Mouse (Mus musculus): Measurements from ENCODE around the gene Hoxd1. TPM values are rescaled to one million over a fixed set of nuclear protein-coding genes. Genes with fewer than 3 reads are reported as not detected.

Hoxd1 gene
- total and polyA plus RNA-seq, 3 experiments, result not detected

DNA sequence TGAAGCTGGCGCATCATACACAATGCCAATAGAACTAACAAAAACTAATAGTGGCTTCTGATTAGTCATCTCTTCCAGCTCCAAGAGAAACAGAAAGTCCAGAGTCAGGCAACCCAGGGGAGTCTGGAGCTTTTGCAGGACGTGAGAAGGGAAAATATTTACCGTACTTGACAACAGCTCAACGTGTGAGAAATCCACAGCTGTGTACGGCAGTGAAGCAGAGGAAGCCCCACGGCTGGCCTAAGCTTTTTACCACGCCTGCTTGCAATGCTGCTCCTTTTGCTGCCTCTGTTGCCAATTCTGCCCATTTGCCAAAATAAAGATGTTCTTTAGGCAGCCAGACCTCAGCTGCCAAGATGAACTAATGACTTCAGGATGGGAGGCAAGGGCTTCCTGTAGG is 32.8 kb downstream of the Hoxd1 start:
- no peaks in the 10 kb centered on the region for H3K27me3 ChIP-seq (ENCODE audit: control insufficient read depth, insufficient read depth, low read length)
- DNase-seq, result peak in 1 of 2 experiments; percentile 19
- no peaks in the 10 kb centered on the region for H3K79me2 ChIP-seq (replicated peaks; ENCODE audit: control insufficient read depth, insufficient read depth, low read length)
- no peaks in the 10 kb centered on the region for H3K36me3 ChIP-seq (ENCODE audit: control insufficient read depth, insufficient read depth, low read length)
- no peak overlapping the region for H3K4me3 ChIP-seq
- intact Hi-C loops (cut with DNase I), result no loop called here
- WGBS, result 31% methylated on average over 7 of the region's 7 CpGs
- H3K27ac ChIP-seq, result no peak overlapping the region
- no peak for TF ChIP-seq CTCF (IDR thresholded peaks at IDR 0.05)
- TF ChIP-seq POLR2A (IDR thresholded peaks at IDR 0.05; ENCODE audit: insufficient read depth, low read depth, low read length), result no peak
- no peak overlapping the region for H3K9ac ChIP-seq (ENCODE audit: low read depth, low read length)
- H3K4me1 ChIP-seq (ENCODE audit: control insufficient read depth, insufficient read depth, low read length), result no peaks in the 10 kb centered on the region; the same call in 1 of the 2 replicates

DNA sequence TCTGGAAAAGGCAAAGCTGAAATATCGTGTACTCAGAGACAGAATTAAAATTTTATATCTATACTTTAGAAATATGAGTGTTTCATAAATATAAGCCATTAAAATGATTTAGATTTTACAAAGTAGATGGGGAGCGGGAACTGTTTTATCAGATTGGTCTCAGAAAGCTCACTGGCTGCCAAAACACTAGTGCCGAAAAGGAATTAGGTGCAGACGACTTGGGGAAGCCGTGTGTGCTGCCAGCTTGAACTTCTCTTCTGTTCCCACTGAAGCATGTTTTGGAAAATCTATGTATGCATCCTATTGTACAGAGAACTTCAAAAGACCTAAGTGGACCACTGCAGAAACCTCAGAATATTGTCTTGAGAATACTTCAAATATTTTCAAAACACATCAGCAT is 45.7 kb downstream of the Hoxd1 start:
- Histone ChIP-seq H3K36me3 (ENCODE audit: control insufficient read depth, insufficient read depth, low read length) (no peaks in the 10 kb centered on the region), H3K79me2 (replicated peaks; ENCODE audit: control insufficient read depth, insufficient read depth, low read length) (no peaks in the 10 kb centered on the region), H3K27ac (no peak overlapping the region), H3K4me3 (no peak overlapping the region), H3K27me3 (ENCODE audit: control insufficient read depth, insufficient read depth, low read length) (no peaks in the 10 kb centered on the region), H3K4me1 (ENCODE audit: control insufficient read depth, insufficient read depth, low read length) (no peaks in the 10 kb centered on the region), H3K9ac (ENCODE audit: low read depth, low read length) (no peak overlapping the region)
- no peak for DNase-seq
- WGBS, result 68% methylated on average over 5 of the region's 5 CpGs
- intact Hi-C loops (cut with DNase I), result no loop called here
- no peak for TF ChIP-seq POLR2A (IDR thresholded peaks at IDR 0.05; ENCODE audit: insufficient read depth, low read depth, low read length)
- no peak for TF ChIP-seq CTCF (IDR thresholded peaks at IDR 0.05)
- TF ChIP-seq EP300 (IDR thresholded peaks at IDR 0.05; ENCODE audit: insufficient read depth, low read depth, low read length), result no peak

Small RNA genes lying within 50 kb of the gene (microRNA-seq; reads per million reads assigned to microRNA genes)
- gene Mir10b, result 948 to 1,413 reads per million in 2 experiments

Other genes with a start within 250 kb of the Hoxd1 start
- gene Lnpk, start 183.5 kb upstream of the Hoxd1 start, total RNA-seq (2021), result 10 to 100 TPM; 21.3 to 21.6 TPM
- gene Lnpk, start 183.5 kb upstream of the Hoxd1 start, polyA plus RNA-seq (2012; rRNA removed), result 4.5 and 7.1 TPM in 2 replicates
- not detected for gene Evx2, start 103.4 kb upstream of the Hoxd1 start, total RNA-seq (2021)
- gene Evx2, start 103.4 kb upstream of the Hoxd1 start, polyA plus RNA-seq (2012; rRNA removed), result not detected in 2 replicates
- gene Hoxd13, start 94.7 kb upstream of the Hoxd1 start, total RNA-seq (2021), result not detected
- gene Hoxd13, start 94.7 kb upstream of the Hoxd1 start, polyA plus RNA-seq (2012; rRNA removed), result not detected in 2 replicates
- not detected for gene Hoxd12, start 88.0 kb upstream of the Hoxd1 start, total RNA-seq (2021)
- not detected in 2 replicates for gene Hoxd12, start 88.0 kb upstream of the Hoxd1 start, polyA plus RNA-seq (2012; rRNA removed)
- not detected for gene Hoxd11, start 83.4 kb upstream of the Hoxd1 start, total RNA-seq (2021)
- not detected in 2 replicates for gene Hoxd11, start 83.4 kb upstream of the Hoxd1 start, polyA plus RNA-seq (2012; rRNA removed)
- gene Hoxd10, start 71.1 kb upstream of the Hoxd1 start, total RNA-seq (2021), result not detected
- 0.09 TPM in 1 of 2 replicates, not detected in the other for gene Hoxd10, start 71.1 kb upstream of the Hoxd1 start, polyA plus RNA-seq (2012; rRNA removed)
- under 1 TPM; 0.16 to 0.29 TPM for gene Hoxd9, start 65.3 kb upstream of the Hoxd1 start, total RNA-seq (2021)
- gene Hoxd9, start 65.3 kb upstream of the Hoxd1 start, polyA plus RNA-seq (2012; rRNA removed), result 0.10 and 0.12 TPM in 2 replicates
- gene Hoxd8, start 58.4 kb upstream of the Hoxd1 start, total RNA-seq (2021), result 1 to 10 TPM in 1 of 2 experiments, under 1 TPM in 1; 0.61 to 1.0 TPM
- 0.59 and 0.61 TPM in 2 replicates for gene Hoxd8, start 58.4 kb upstream of the Hoxd1 start, polyA plus RNA-seq (2012; rRNA removed)
- gene Hoxd3, start 51.1 kb upstream of the Hoxd1 start, total RNA-seq (2021), result not detected
- 0.06 TPM in 1 of 2 replicates, not detected in the other for gene Hoxd3, start 51.1 kb upstream of the Hoxd1 start, polyA plus RNA-seq (2012; rRNA removed)
- gene Hoxd4, start 51.1 kb upstream of the Hoxd1 start, total RNA-seq (2021), result under 1 TPM; 0.21 to 0.45 TPM
- gene Hoxd4, start 51.1 kb upstream of the Hoxd1 start, polyA plus RNA-seq (2012; rRNA removed), result 0.53 and 1.0 TPM in 2 replicates
- under 1 TPM in 1 of 2 experiments, not detected in 1; 0.14 TPM for gene Gm28230, start 36.3 kb upstream of the Hoxd1 start, total RNA-seq (2021)
- 0.04 and 0.20 TPM in 2 replicates for gene Gm28230, start 36.3 kb upstream of the Hoxd1 start, polyA plus RNA-seq (2012; rRNA removed)
- gene Mtx2, start 62.8 kb downstream of the Hoxd1 start, total RNA-seq (2021), result 100 to 1,000 TPM; 110 to 114 TPM
- gene Mtx2, start 62.8 kb downstream of the Hoxd1 start, polyA plus RNA-seq (2012; rRNA removed), result 82.9 and 112 TPM in 2 replicates